Mouse (Mus musculus): ENCODE data around the gene Gprin2. TPM values are rescaled to one million over a fixed set of nuclear protein-coding genes. Genes with fewer than 3 reads are reported as not detected.

The Gprin2 gene
- polyA plus RNA-seq, 1 experiment from 2014 or later = 6.1 TPM

Other genes starting within 250 kb of the Gprin2 start
- not detected in 2 replicates for gene Rbp3, start 247.7 kb downstream of the Gprin2 start, polyA plus RNA-seq (2015; fragmentation: Nextera tagmentation; extraction: Ambion mirVana)
- gene Zfp488, start 222.9 kb downstream of the Gprin2 start, polyA plus RNA-seq (2015; fragmentation: Nextera tagmentation; extraction: Ambion mirVana) = 0.15 and 0.20 TPM in 2 replicates
- not detected in 2 replicates for gene Gm30083, start 186.5 kb downstream of the Gprin2 start, polyA plus RNA-seq (2015; fragmentation: Nextera tagmentation; extraction: Ambion mirVana)
- not detected in 2 replicates for gene Gm5460, start 184.9 kb downstream of the Gprin2 start, polyA plus RNA-seq (2015; fragmentation: Nextera tagmentation; extraction: Ambion mirVana)
- not detected in 2 replicates for gene Antxrl, start 148.9 kb downstream of the Gprin2 start, polyA plus RNA-seq (2015; fragmentation: Nextera tagmentation; extraction: Ambion mirVana)
- 0.37 TPM in 1 of 2 replicates, not detected in the other for gene Anxa8, start 115.7 kb downstream of the Gprin2 start, polyA plus RNA-seq (2015; fragmentation: Nextera tagmentation; extraction: Ambion mirVana)
- gene A630023A22Rik, start 98.9 kb downstream of the Gprin2 start, polyA plus RNA-seq (2015; fragmentation: Nextera tagmentation; extraction: Ambion mirVana) = not detected in 2 replicates
- gene Npy4r, start 49.2 kb downstream of the Gprin2 start, polyA plus RNA-seq (2015; fragmentation: Nextera tagmentation; extraction: Ambion mirVana) = 0.11 TPM in 2 replicates
- 0.61 TPM in 2 replicates for gene Syt15, start 17.9 kb upstream of the Gprin2 start, polyA plus RNA-seq (2015; fragmentation: Nextera tagmentation; extraction: Ambion mirVana)
- gene Shld2, start 108.8 kb upstream of the Gprin2 start, polyA plus RNA-seq (2015; fragmentation: Nextera tagmentation; extraction: Ambion mirVana) = 6.6 TPM in 2 replicates
- 86.0 and 94.3 TPM in 2 replicates for gene Glud1, start 109.1 kb upstream of the Gprin2 start, polyA plus RNA-seq (2015; fragmentation: Nextera tagmentation; extraction: Ambion mirVana)
- gene Fam25c, start 153.8 kb upstream of the Gprin2 start, polyA plus RNA-seq (2015; fragmentation: Nextera tagmentation; extraction: Ambion mirVana) = 0.97 TPM in 1 of 2 replicates, not detected in the other
- 1.9 and 4.2 TPM in 2 replicates for gene Sncg, start 173.1 kb upstream of the Gprin2 start, polyA plus RNA-seq (2015; fragmentation: Nextera tagmentation; extraction: Ambion mirVana)
- gene Mmrn2, start 173.8 kb upstream of the Gprin2 start, polyA plus RNA-seq (2015; fragmentation: Nextera tagmentation; extraction: Ambion mirVana) = 3.9 and 4.8 TPM in 2 replicates